Mouse (Mus musculus) liver, embryonic 14.5 days (tissue): ENCODE measurements around the gene Imp3.

Experiments
- CTCF ChIP-seq: IDR thresholded peaks from 2 replicates; pipeline ENCODE4 v1.5.1; 2016; ENCODE audit warnings: antibody characterized with exemption, low read depth, control low read depth
- EP300 ChIP-seq: IDR thresholded peaks from 2 replicates; pipeline ENCODE4 v1.6.1; 2016; ENCODE audit warnings: antibody characterized with exemption, low read depth

GRCm38 (mm10) chr9:56917131-56917530 is 20.1 kb upstream of the Imp3 start:
- no peak for TF ChIP-seq CTCF
- no peak for TF ChIP-seq EP300
